Mouse (Mus musculus) retina, postnatal 7 days (tissue): ENCODE data around the gene Scarf2.
A peak's percentile ranks its signal among the peaks of the same experiment; 100 is the strongest.

ENCODE experiments used
- DNase-seq: peaks from one replicate; pipeline ENCODE4 v3.0.0-alpha.2; 2012; ENCODE audit warnings: low read depth, low spot score

Scarf2 gene

GRCm38 (mm10) chr16:17799584-17799983, 2.5 kb downstream of the Scarf2 start:
- no peak for DNase-seq

- no peak for DNase-seq
Measured at GRCm38 (mm10) chr16:17801777-17802455, 4.8 kb downstream of the Scarf2 start.

- no peak for DNase-seq
Measured at GRCm38 (mm10) chr16:17802456-17802838, 5.4 kb downstream of the Scarf2 start.

- no peak for DNase-seq
Measured at GRCm38 (mm10) chr16:17802839-17803674, 6.0 kb downstream of the Scarf2 start.

GRCm38 (mm10) chr16:17803675-17804448, 6.8 kb downstream of the Scarf2 start:
- DNase-seq, result no peak

GRCm38 (mm10) chr16:17804449-17804912, 7.4 kb downstream of the Scarf2 start:
- no peak for DNase-seq

- no peak for DNase-seq
Measured at GRCm38 (mm10) chr16:17804982-17805381, 7.9 kb downstream of the Scarf2 start.

- no peak for DNase-seq
Measured at GRCm38 (mm10) chr16:17806581-17807191, 9.6 kb downstream of the Scarf2 start.

GRCm38 (mm10) chr16:17807192-17808009, 10.3 kb downstream of the Scarf2 start:
- DNase-seq, result peak; percentile 80

- DNase-seq, result no peak
Measured at GRCm38 (mm10) chr16:17809125-17809524, 12.0 kb downstream of the Scarf2 start.

- DNase-seq, result no peak
Measured at GRCm38 (mm10) chr16:17809711-17810110, 12.6 kb downstream of the Scarf2 start.

- peak; percentile 50 for DNase-seq
Measured at GRCm38 (mm10) chr16:17812120-17812519, 15.0 kb downstream of the Scarf2 start.

GRCm38 (mm10) chr16:17813173-17813572, 16.1 kb downstream of the Scarf2 start:
- DNase-seq, result no peak

- peak; percentile 63 for DNase-seq
Measured at GRCm38 (mm10) chr16:17815411-17816402, 18.6 kb downstream of the Scarf2 start.

- DNase-seq, result no peak
Measured at GRCm38 (mm10) chr16:17816528-17816927, 19.4 kb downstream of the Scarf2 start.

GRCm38 (mm10) chr16:17826500-17826899, 29.4 kb downstream of the Scarf2 start:
- no peak for DNase-seq

- no peak for DNase-seq
Measured at GRCm38 (mm10) chr16:17828229-17828628, 31.1 kb downstream of the Scarf2 start.

GRCm38 (mm10) chr16:17828867-17829266, 31.8 kb downstream of the Scarf2 start:
- no peak for DNase-seq

GRCm38 (mm10) chr16:17830385-17831178, 33.5 kb downstream of the Scarf2 start:
- DNase-seq, result no peak
